Mouse (Mus musculus) G1E (cell line): ENCODE measurements around the gene Ribc1. TPM values are rescaled to one million over a fixed set of nuclear protein-coding genes. Genes with fewer than 3 reads are reported as not detected.
A peak's percentile ranks its signal among the peaks of the same experiment; 100 is the strongest.

Source experiments
- ATAC-seq: 2 replicates; pipeline ENCODE4 v1.8.0; 2016; ENCODE audit warnings: mild to moderate bottlenecking; ENCODE audit not compliant: insufficient number of reproducible peaks, poor library complexity, low FRiP score, severe bottlenecking; ENCODE audit errors: extremely low read depth
- DNase-seq: peaks from one replicate; pipeline ENCODE4 v3.0.0; 2012; ENCODE audit warnings: low spot score
- H3K27me3 ChIP-seq: 2 replicates; pipeline ENCODE4 v1.6.1; 2012; ENCODE audit warnings: mild to moderate bottlenecking, low read length, inconsistent platforms; ENCODE audit not compliant: insufficient read depth
- H3K36me3 ChIP-seq: replicated peaks from 2 replicates; pipeline ENCODE3; 2012; ENCODE audit warnings: mild to moderate bottlenecking, inconsistent platforms
- H3K4me1 ChIP-seq: 2 replicates; pipeline ENCODE4 v1.6.1; 2012; ENCODE audit warnings: low read depth, low read length, inconsistent platforms, mixed read lengths; ENCODE audit not compliant: insufficient read depth
- H3K4me3 ChIP-seq: 2 replicates; pipeline ENCODE4 v1.5.1; 2012; ENCODE audit warnings: low read depth, mild to moderate bottlenecking, inconsistent platforms, low read length, moderate library complexity, mixed read lengths
- H3K9me3 ChIP-seq: replicated peaks from 2 replicates; pipeline ENCODE4 v1.6.1; 2012; ENCODE audit warnings: inconsistent platforms
- CTCF ChIP-seq: IDR thresholded peaks from 2 replicates; pipeline ENCODE4 v1.5.1; 2012; ENCODE audit warnings: low read depth, low read length, inconsistent platforms, mixed read lengths
- GATA1 ChIP-seq: IDR thresholded peaks from 2 replicates; pipeline ENCODE4 v1.6.1; 2012; ENCODE audit warnings: borderline replicate concordance, low read length, inconsistent platforms, mixed read lengths
- GATA2 ChIP-seq: IDR thresholded peaks from 2 replicates; pipeline ENCODE4 v1.6.1; 2012; ENCODE audit warnings: low read depth, low read length, inconsistent platforms, borderline replicate concordance
- POLR2AphosphoS5 ChIP-seq: IDR thresholded peaks from 2 replicates; pipeline ENCODE4 v1.6.1; 2012; ENCODE audit warnings: low read depth, low read length, inconsistent platforms; ENCODE audit not compliant: insufficient replicate concordance
- TAL1 ChIP-seq: conservative IDR thresholded peaks from 2 replicates; pipeline ENCODE4 v1.6.1; 2012; ENCODE audit warnings: low read depth, low read length, inconsistent platforms, mixed read lengths
- polyA plus RNA-seq: library from polyadenylated mRNA; stranded (reverse); fragments of >175 nt; gene quantifications from 2 replicates; pipeline ENCODE4 v1.2.3, GENCODE M21; 2012
- total RNA-seq, 2 experiments: library from RNA; stranded (forward) in 1 of 2; stranded (reverse) in 1 of 2; fragments of 200-1000 nt in 1 of 2; fragments of >200 nt in 1 of 2; fragmentation: Nextera tagmentation in 1 of 2; gene quantifications; 2 replicates each; pipeline ENCODE4 v1.2.3; 2014 to 2017

Gene Ribc1
- total and polyA plus RNA-seq, 3 experiments = 2.1 to 8.6 (median 4.0) TPM

GRCm38 (mm10) chrX:152019294-152019693 is 3.2 kb upstream of the Ribc1 start:
- no peak for TF ChIP-seq POLR2AphosphoS5
- no peak for TF ChIP-seq GATA2
- TF ChIP-seq GATA1 = no peak
- no peak for TF ChIP-seq CTCF
- TF ChIP-seq TAL1 = no peak
- Histone ChIP-seq H3K4me3 (no peak overlapping the region), H3K36me3 (peaks cover 21% of the 10 kb centered on the region), H3K4me1 (peaks cover 11% of the 10 kb centered on the region), H3K9me3 (no peaks in the 10 kb centered on the region), H3K27me3 (no peaks in the 10 kb centered on the region)
- DNase-seq = no peak
- no peak for ATAC-seq

- DNase-seq = no peak
- ATAC-seq = no peak
- peaks cover 13% of the 10 kb centered on the region for H3K4me1 ChIP-seq
- TF ChIP-seq GATA1 (no peak), TAL1 (no peak), CTCF (no peak), POLR2AphosphoS5 (no peak)
- H3K9me3 ChIP-seq = no peaks in the 10 kb centered on the region
- no peaks in the 10 kb centered on the region for H3K27me3 ChIP-seq
- peaks cover 12% of the 10 kb centered on the region for H3K36me3 ChIP-seq
- peak overlapping the region; percentile 74 for H3K4me3 ChIP-seq
Observed at GRCm38 (mm10) chrX:152017186-152017585, 1.1 kb upstream of the Ribc1 start.

GRCm38 (mm10) chrX:152015752-152016150 is 344 bp downstream of the Ribc1 start:
- TF ChIP-seq POLR2AphosphoS5 = no peak
- no peak for TF ChIP-seq GATA1
- no peak for TF ChIP-seq GATA2
- Histone ChIP-seq H3K4me3 (peak overlapping the region; percentile 74), H3K27me3 (no peaks in the 10 kb centered on the region), H3K4me1 (peaks cover 19% of the 10 kb centered on the region), H3K36me3 (peaks cover 14% of the 10 kb centered on the region), H3K9me3 (no peaks in the 10 kb centered on the region)
- DNase-seq = no peak
- ATAC-seq = no peak

GRCm38 (mm10) chrX:152007863-152008262 is 8.2 kb downstream of the Ribc1 start:
- Histone ChIP-seq H3K27me3 (no peaks in the 10 kb centered on the region), H3K4me3 (no peak overlapping the region), H3K9me3 (no peaks in the 10 kb centered on the region), H3K36me3 (peaks cover 60% of the 10 kb centered on the region), H3K4me1 (peaks cover 8% of the 10 kb centered on the region)
- TF ChIP-seq POLR2AphosphoS5 (no peak), CTCF (no peak), GATA1 (no peak), GATA2 (no peak)
- DNase-seq (no peak), ATAC-seq (no peak)

GRCm38 (mm10) chrX:152002865-152003264 is 13.2 kb downstream of the Ribc1 start:
- peaks cover 5% of the 10 kb centered on the region for H3K4me1 ChIP-seq
- TF ChIP-seq CTCF (no peak), GATA2 (no peak), GATA1 (no peak), POLR2AphosphoS5 (no peak), TAL1 (no peak)
- no peak for ATAC-seq
- no peaks in the 10 kb centered on the region for H3K27me3 ChIP-seq
- H3K36me3 ChIP-seq = peaks cover 47% of the 10 kb centered on the region
- DNase-seq = no peak
- no peak overlapping the region for H3K4me3 ChIP-seq
- H3K9me3 ChIP-seq = no peaks in the 10 kb centered on the region

GRCm38 (mm10) chrX:152001737-152002710 is 14.1 kb downstream of the Ribc1 start, which contains the start of gene Hsd17b10:
TSS of gene Hsd17b10 (plus strand) at chrX:152001845.
- no peak for TF ChIP-seq CTCF

More at GRCm38 (mm10) chrX:152001737-152002710, 14.1 kb downstream of the Ribc1 start, which contains the start of gene Hsd17b10:
- peak within 1 kb of the TSS; percentile 71 for H3K4me3 ChIP-seq
- H3K4me1 ChIP-seq = peaks cover 5% of the 10 kb centered on the region
- peaks cover 38% of the 10 kb centered on the region for H3K36me3 ChIP-seq
- 0 out of 2 replicates have a peak, but pooled peaks cover 3% of the 10 kb centered on the region for H3K27me3 ChIP-seq
- no peaks in the 10 kb centered on the region for H3K9me3 ChIP-seq
- DNase-seq = peak; percentile 82
- ATAC-seq = peak; percentile 99
